Mouse (Mus musculus): ENCODE measurements around the gene Tns3. TPM values are rescaled to one million over a fixed set of nuclear protein-coding genes. Genes with fewer than 3 reads are reported as not detected.

Tns3 gene
- polyA plus RNA-seq, 1 experiment from 2014 or later = 12.6 TPM

- H3K36me3 ChIP-seq = no peaks in the 10 kb centered on the region
- no peak for ATAC-seq (ENCODE audit: low FRiP score, low read depth)
Observed at GRCm38 (mm10) chr11:8427660-8428059, 236.7 kb downstream of the Tns3 start.

DNA sequence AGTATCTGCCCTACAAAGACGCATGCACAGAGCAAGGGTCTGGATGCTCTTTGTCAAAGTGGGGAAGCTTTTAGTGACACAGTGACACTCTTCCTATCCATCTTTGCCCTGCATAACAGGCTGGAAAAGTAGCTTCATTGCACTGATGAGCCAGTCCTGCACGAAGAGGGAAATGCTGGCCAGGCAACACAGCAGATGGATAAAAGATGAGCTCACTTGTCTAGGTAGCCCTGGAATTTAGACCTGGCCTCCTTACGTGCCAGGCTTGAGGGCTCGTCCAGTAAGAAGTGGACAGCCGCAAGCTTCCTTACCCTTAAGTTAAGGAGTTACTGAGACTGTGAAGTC, 239.1 kb downstream of the Tns3 start:
- Histone ChIP-seq H3K36me3 (no peaks in the 10 kb centered on the region), H3K9me3 (no peaks in the 10 kb centered on the region), H3K9ac (no peak overlapping the region), H3K4me2 (replicated peaks) (no peak overlapping the region), H3K4me1 (peaks cover 6% of the 10 kb centered on the region; the same call in 1 of the 2 replicates), H3K4me3 (no peak overlapping the region), H3K27ac (no peak overlapping the region), H3K27me3 (replicated peaks) (no peaks in the 10 kb centered on the region)
- 85% methylated on average over 5 of the region's 5 CpGs for WGBS
- no peak for ATAC-seq (ENCODE audit: low FRiP score, low read depth)

More at GRCm38 (mm10) chr11:8427660-8428059, 236.7 kb downstream of the Tns3 start:
- H3K4me3 ChIP-seq = no peak overlapping the region
- H3K4me2 ChIP-seq (replicated peaks) = no peak overlapping the region
- H3K4me1 ChIP-seq = peaks cover 6% of the 10 kb centered on the region; the same call in 1 of the 2 replicates
- no peaks in the 10 kb centered on the region for H3K27me3 ChIP-seq (replicated peaks)
- no peak overlapping the region for H3K9ac ChIP-seq
- no peaks in the 10 kb centered on the region for H3K9me3 ChIP-seq
- no peak overlapping the region for H3K27ac ChIP-seq
- WGBS = 91% methylated on average over 11 of the region's 11 CpGs

GRCm38 (mm10) chr11:8424342-8425225, 239.8 kb downstream of the Tns3 start:
- H3K27ac ChIP-seq = no peak overlapping the region
- WGBS = 40% methylated on average over 13 of the region's 13 CpGs
- H3K4me2 ChIP-seq (replicated peaks) = no peak overlapping the region; the same call in 1 of the 2 replicates
- no peak overlapping the region; the same call in 1 of the 2 replicates for H3K9ac ChIP-seq
- H3K4me1 ChIP-seq = peaks cover 6% of the 10 kb centered on the region; the same call in 1 of the 2 replicates
- H3K27me3 ChIP-seq (replicated peaks) = no peaks in the 10 kb centered on the region
- H3K36me3 ChIP-seq = no peaks in the 10 kb centered on the region
- ATAC-seq (ENCODE audit: low FRiP score, low read depth) = peak; percentile 92
- no peaks in the 10 kb centered on the region for H3K9me3 ChIP-seq
- no peak overlapping the region for H3K4me3 ChIP-seq

DNA sequence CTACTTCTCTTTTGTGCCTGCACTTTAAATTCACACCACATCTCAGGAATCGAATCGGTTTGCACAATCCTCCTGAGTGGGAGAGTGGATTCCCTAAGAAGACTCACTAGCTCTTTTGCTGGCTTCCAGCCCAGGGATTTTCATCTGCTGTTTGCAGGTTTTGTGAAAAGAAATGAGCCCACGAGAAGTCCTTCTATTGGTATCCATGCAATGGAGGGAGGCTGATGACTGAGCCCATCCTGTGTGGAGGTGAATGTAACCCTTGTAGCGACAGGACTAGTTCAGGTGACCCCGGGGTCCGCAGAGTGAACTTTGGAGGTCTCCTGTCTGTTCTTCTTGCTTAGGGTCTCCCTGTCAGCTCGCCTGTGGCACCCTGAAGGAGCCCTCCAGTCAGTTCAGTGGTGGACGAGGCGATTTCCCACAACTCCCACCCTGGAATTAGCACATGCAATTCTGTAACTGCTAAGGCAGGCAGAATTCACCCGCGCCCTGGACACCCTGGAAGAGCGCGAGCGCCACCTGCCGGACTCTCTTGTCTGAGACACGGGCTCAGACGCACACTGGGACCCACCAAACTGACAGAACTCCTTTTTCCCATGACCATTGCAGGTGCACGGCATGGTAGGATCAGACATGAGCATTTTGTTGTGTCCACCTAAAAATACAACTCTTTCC, 259.0 kb downstream of the Tns3 start:
- H3K4me1 ChIP-seq = no peaks in the 10 kb centered on the region
- H3K9me3 ChIP-seq = no peaks in the 10 kb centered on the region
- H3K4me2 ChIP-seq (replicated peaks) = no peak overlapping the region
- no peaks in the 10 kb centered on the region for H3K27me3 ChIP-seq (replicated peaks)
- WGBS = 32% methylated on average over 18 of the region's 18 CpGs
- no peak overlapping the region for H3K9ac ChIP-seq
- H3K36me3 ChIP-seq = no peaks in the 10 kb centered on the region
- peak; percentile 74 for ATAC-seq (ENCODE audit: low FRiP score, low read depth)
- no peak overlapping the region for H3K27ac ChIP-seq
- no peak overlapping the region for H3K4me3 ChIP-seq

- H3K9ac ChIP-seq = no peak overlapping the region
- H3K36me3 ChIP-seq = no peaks in the 10 kb centered on the region
- WGBS = 65% methylated on average over 7 of the region's 7 CpGs
- H3K27me3 ChIP-seq (replicated peaks) = no peaks in the 10 kb centered on the region
- H3K9me3 ChIP-seq = peaks cover 7% of the 10 kb centered on the region; the same call in 1 of the 2 replicates
- no peak for ATAC-seq (ENCODE audit: low FRiP score, low read depth)
- H3K4me3 ChIP-seq = no peak overlapping the region
- H3K4me2 ChIP-seq (replicated peaks) = no peak overlapping the region
- H3K27ac ChIP-seq = no peak overlapping the region
- H3K4me1 ChIP-seq = no peaks in the 10 kb centered on the region
Observed at GRCm38 (mm10) chr11:8401328-8401727, 263.0 kb downstream of the Tns3 start.

DNA sequence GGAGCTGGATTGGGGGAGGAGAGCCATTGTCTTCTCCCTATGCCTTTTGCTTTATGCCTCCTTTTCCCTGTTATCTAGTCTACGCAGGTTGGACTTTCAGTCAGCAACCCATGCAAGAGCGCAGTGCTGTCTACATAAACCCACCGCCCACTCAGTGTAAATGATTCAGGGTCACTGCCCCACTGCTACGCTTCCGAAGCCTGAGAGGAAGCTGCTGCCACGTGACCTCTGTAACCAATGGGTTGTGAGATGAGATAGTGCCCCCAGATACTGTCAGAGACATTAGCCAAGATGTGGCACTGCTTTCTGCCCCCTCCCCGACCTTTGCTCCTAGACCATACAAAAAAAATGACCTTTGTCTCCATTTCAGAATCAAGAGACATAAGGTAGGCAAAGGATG, 268.0 kb downstream of the Tns3 start:
- Histone ChIP-seq H3K9me3 (peaks cover 7% of the 10 kb centered on the region; the same call in 1 of the 2 replicates), H3K36me3 (no peaks in the 10 kb centered on the region), H3K4me2 (replicated peaks) (no peak overlapping the region), H3K4me3 (no peak overlapping the region), H3K9ac (no peak overlapping the region), H3K27me3 (replicated peaks) (no peaks in the 10 kb centered on the region), H3K4me1 (no peaks in the 10 kb centered on the region), H3K27ac (no peak overlapping the region)
- 84% methylated on average over 7 of the region's 7 CpGs for WGBS
- no peak for ATAC-seq (ENCODE audit: low FRiP score, low read depth)

- H3K9ac ChIP-seq = no peak overlapping the region
- H3K27me3 ChIP-seq (replicated peaks) = no peaks in the 10 kb centered on the region
- no peaks in the 10 kb centered on the region for H3K9me3 ChIP-seq
- no peak for ATAC-seq (ENCODE audit: low FRiP score, low read depth)
- WGBS = 76% methylated on average over 5 of the region's 5 CpGs
- H3K4me1 ChIP-seq = no peaks in the 10 kb centered on the region
- no peak overlapping the region for H3K4me3 ChIP-seq
- no peak overlapping the region for H3K4me2 ChIP-seq (replicated peaks)
- H3K36me3 ChIP-seq = no peaks in the 10 kb centered on the region
- H3K27ac ChIP-seq = no peak overlapping the region
Observed at GRCm38 (mm10) chr11:8391564-8391963, 272.8 kb downstream of the Tns3 start.

- ATAC-seq (ENCODE audit: low FRiP score, low read depth) = no peak
Observed at GRCm38 (mm10) chr11:8385891-8386405, 278.4 kb downstream of the Tns3 start.

More at GRCm38 (mm10) chr11:8385891-8386405, 278.4 kb downstream of the Tns3 start:
- WGBS = 91% methylated on average over 7 of the region's 7 CpGs
- H3K4me2 ChIP-seq (replicated peaks) = no peak overlapping the region
- H3K36me3 ChIP-seq = no peaks in the 10 kb centered on the region
- no peaks in the 10 kb centered on the region for H3K27me3 ChIP-seq (replicated peaks)
- no peaks in the 10 kb centered on the region for H3K9me3 ChIP-seq
- no peak overlapping the region for H3K4me3 ChIP-seq
- no peaks in the 10 kb centered on the region for H3K4me1 ChIP-seq
- H3K9ac ChIP-seq = no peak overlapping the region
- H3K27ac ChIP-seq = no peak overlapping the region
